Mouse (Mus musculus): ENCODE measurements around the gene Kbtbd12. TPM values are rescaled to one million over a fixed set of nuclear protein-coding genes. Genes with fewer than 3 reads are reported as not detected.

Kbtbd12 gene
- polyA plus RNA-seq, 2 experiments, result 0.78 to 0.95 TPM

DNA sequence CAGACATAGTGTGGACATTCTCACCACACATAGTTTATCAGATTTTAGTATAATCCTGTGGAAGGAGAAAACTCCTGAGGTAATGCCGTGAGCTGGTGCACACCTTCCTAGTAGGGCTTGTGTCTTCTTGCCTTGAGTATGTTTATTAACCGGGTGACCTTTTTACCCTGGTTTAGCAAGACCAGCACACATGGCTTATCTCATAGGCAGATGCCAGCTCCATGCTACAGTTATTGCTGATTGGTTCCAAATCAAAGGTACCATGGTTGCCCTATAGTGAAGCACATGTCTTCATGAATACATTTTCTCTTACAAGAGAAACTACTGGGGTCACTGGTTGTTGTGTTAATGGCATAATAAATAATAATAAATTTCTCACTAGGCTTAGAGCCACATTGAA lies 38.1 kb upstream of the Kbtbd12 start:
- 80% methylated on average over 2 of the region's 2 CpGs for WGBS
- Histone ChIP-seq H3K4me2 (replicated peaks; ENCODE audit: low read depth, low read length, severe bottlenecking) (no peak overlapping the region), H3K4me3 (replicated peaks; ENCODE audit: low read length) (no peak overlapping the region), H3K4me1 (ENCODE audit: control insufficient read depth, insufficient read depth, low read length) (no peaks in the 10 kb centered on the region), H3K9ac (ENCODE audit: low read depth, low read length, severe bottlenecking) (no peak overlapping the region), H3K36me3 (ENCODE audit: control insufficient read depth, insufficient read depth, low read length) (no peaks in the 10 kb centered on the region), H3K27me3 (ENCODE audit: control insufficient read depth, insufficient read depth, low read length) (no peaks in the 10 kb centered on the region), H3K27ac (replicated peaks; ENCODE audit: low read depth, low read length) (no peak overlapping the region), H3K9me3 (ENCODE audit: control insufficient read depth, low read length) (no peaks in the 10 kb centered on the region)
- ATAC-seq (ENCODE audit: low FRiP score, low read depth) (no peak), DNase-seq (ENCODE audit: low spot score) (no peak)
- TF ChIP-seq POLR2A (IDR thresholded peaks at IDR 0.05; ENCODE audit: borderline replicate concordance, extremely low read depth, insufficient read depth, insufficient read length), result no peak

DNA sequence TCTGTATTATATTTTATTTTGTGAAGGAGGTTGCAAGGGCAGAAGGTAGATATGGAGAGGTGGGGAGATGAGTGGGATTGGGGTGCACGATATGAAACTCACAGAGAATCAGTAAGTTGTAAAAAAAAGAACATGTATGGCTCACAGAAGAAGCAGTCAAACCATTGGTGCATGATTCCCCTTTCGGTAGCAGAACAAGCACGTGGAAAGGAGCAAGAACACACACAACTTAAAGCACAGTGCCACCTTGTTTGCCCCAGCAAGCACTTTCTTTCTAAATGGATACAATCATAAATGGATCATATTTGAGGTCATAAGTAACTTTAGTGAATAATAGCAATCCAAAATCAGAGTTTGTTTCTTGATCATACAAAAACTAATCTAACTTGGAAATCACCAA lies 24.5 kb upstream of the Kbtbd12 start:
- TF ChIP-seq POLR2A (IDR thresholded peaks at IDR 0.05; ENCODE audit: borderline replicate concordance, extremely low read depth, insufficient read depth, insufficient read length), result no peak
- H3K27ac ChIP-seq (replicated peaks; ENCODE audit: low read depth, low read length), result no peak overlapping the region
- no peak for DNase-seq (ENCODE audit: low spot score)

DNA sequence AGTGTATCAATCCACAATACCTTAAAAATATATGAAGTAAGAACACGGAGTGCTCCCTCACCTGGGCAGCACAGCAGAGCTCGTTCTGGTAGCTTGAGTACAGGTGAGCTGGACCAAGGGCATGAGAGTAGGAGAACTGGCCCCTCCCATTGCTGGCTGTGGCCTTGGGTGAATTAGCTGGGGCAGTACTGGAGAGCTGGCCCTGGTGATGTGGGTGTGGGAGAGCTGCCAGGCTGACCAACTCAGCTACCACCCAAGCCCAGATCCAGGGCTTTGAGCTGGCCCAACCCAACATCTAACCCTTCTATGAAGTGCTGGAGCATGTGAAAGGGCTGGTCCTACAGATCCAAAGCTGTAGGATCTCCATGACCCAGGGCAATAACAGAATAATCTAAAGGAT lies 23.9 kb upstream of the Kbtbd12 start:
- Histone ChIP-seq H3K27me3 (ENCODE audit: control insufficient read depth, insufficient read depth, low read length) (no peaks in the 10 kb centered on the region), H3K9me3 (ENCODE audit: control insufficient read depth, low read length) (no peaks in the 10 kb centered on the region), H3K4me3 (replicated peaks; ENCODE audit: low read length) (no peak overlapping the region), H3K9ac (ENCODE audit: low read depth, low read length, severe bottlenecking) (no peak overlapping the region), H3K4me1 (ENCODE audit: control insufficient read depth, insufficient read depth, low read length) (no peaks in the 10 kb centered on the region), H3K36me3 (ENCODE audit: control insufficient read depth, insufficient read depth, low read length) (no peaks in the 10 kb centered on the region), H3K27ac (replicated peaks; ENCODE audit: low read depth, low read length) (no peak overlapping the region), H3K4me2 (replicated peaks; ENCODE audit: low read depth, low read length, severe bottlenecking) (no peak overlapping the region)
- WGBS, result 82% methylated on average over 2 of the region's 2 CpGs
- DNase-seq (ENCODE audit: low spot score), result no peak
- no peak for ATAC-seq (ENCODE audit: low FRiP score, low read depth)
- TF ChIP-seq POLR2A (IDR thresholded peaks at IDR 0.05; ENCODE audit: borderline replicate concordance, extremely low read depth, insufficient read depth, insufficient read length), result no peak

More for the DNA sequence above, 24.5 kb upstream of the Kbtbd12 start:
- Histone ChIP-seq H3K4me3 (replicated peaks; ENCODE audit: low read length) (no peak overlapping the region), H3K4me1 (ENCODE audit: control insufficient read depth, insufficient read depth, low read length) (no peaks in the 10 kb centered on the region), H3K4me2 (replicated peaks; ENCODE audit: low read depth, low read length, severe bottlenecking) (no peak overlapping the region), H3K9ac (ENCODE audit: low read depth, low read length, severe bottlenecking) (no peak overlapping the region), H3K36me3 (ENCODE audit: control insufficient read depth, insufficient read depth, low read length) (no peaks in the 10 kb centered on the region), H3K9me3 (ENCODE audit: control insufficient read depth, low read length) (no peaks in the 10 kb centered on the region), H3K27me3 (ENCODE audit: control insufficient read depth, insufficient read depth, low read length) (no peaks in the 10 kb centered on the region)
- 80% methylated on average over 3 of the region's 3 CpGs for WGBS
- no peak for ATAC-seq (ENCODE audit: low FRiP score, low read depth)

DNA sequence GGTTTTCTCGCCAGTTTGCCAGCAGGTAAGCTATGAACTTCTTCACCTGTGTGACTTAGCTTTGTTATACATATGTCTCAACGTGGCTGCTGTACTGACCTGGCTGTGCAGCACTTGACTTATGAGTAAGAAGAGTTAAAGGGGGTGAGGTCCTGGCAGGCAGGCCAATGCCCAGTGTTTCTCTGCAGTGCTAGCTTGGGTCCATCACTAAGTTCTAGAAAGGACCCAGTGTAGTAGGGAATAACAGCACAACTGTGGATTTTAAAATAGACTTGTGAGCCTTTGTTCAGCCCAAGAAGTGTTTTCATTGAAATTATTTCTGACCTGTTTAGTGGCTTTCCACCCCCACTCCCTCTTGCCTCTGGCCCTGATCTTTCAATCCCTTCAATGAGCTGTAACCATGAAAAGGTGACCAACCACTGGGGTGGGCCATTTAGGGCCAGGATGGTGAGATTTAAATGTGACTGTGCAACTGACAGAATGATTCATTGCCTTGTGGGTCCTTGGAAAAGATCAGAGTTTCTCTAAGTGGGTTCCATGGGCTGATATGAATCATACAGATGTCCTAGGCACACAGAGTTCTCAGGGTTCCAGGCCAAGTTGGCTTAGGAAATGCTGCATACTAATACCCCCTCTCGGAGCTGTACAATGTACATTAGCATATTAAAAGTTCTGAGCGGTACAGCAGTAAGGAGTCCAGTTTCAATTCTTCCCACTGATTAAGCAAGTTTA lies 10.0 kb upstream of the Kbtbd12 start:
- H3K27me3 ChIP-seq (ENCODE audit: control insufficient read depth, insufficient read depth, low read length), result no peaks in the 10 kb centered on the region
- TF ChIP-seq POLR2A (IDR thresholded peaks at IDR 0.05; ENCODE audit: borderline replicate concordance, extremely low read depth, insufficient read depth, insufficient read length), result no peak
- H3K4me1 ChIP-seq (ENCODE audit: control insufficient read depth, insufficient read depth, low read length), result no peaks in the 10 kb centered on the region
- H3K9ac ChIP-seq (ENCODE audit: low read depth, low read length, severe bottlenecking), result no peak overlapping the region
- no peak overlapping the region for H3K4me3 ChIP-seq (replicated peaks; ENCODE audit: low read length)
- no peaks in the 10 kb centered on the region for H3K36me3 ChIP-seq (ENCODE audit: control insufficient read depth, insufficient read depth, low read length)
- 71% methylated on average over 4 of the region's 4 CpGs for WGBS
- H3K9me3 ChIP-seq (ENCODE audit: control insufficient read depth, low read length), result no peaks in the 10 kb centered on the region
- no peak overlapping the region for H3K27ac ChIP-seq (replicated peaks; ENCODE audit: low read depth, low read length)
- no peak for DNase-seq (ENCODE audit: low spot score)
- no peak for ATAC-seq (ENCODE audit: low FRiP score, low read depth)
- no peak overlapping the region for H3K4me2 ChIP-seq (replicated peaks; ENCODE audit: low read depth, low read length, severe bottlenecking)

GRCm38 (mm10) chr6:88644786-88645185 lies 7.0 kb upstream of the Kbtbd12 start:
- ATAC-seq (ENCODE audit: low FRiP score, low read depth) (no peak), DNase-seq (ENCODE audit: low spot score) (no peak)
- no peak overlapping the region for H3K9ac ChIP-seq (ENCODE audit: low read depth, low read length, severe bottlenecking)
- H3K4me3 ChIP-seq (replicated peaks; ENCODE audit: low read length), result no peak overlapping the region
- 84% methylated on average over 4 of the region's 4 CpGs for WGBS
- H3K9me3 ChIP-seq (ENCODE audit: control insufficient read depth, low read length), result no peaks in the 10 kb centered on the region
- H3K4me1 ChIP-seq (ENCODE audit: control insufficient read depth, insufficient read depth, low read length), result no peaks in the 10 kb centered on the region
- H3K27ac ChIP-seq (replicated peaks; ENCODE audit: low read depth, low read length), result no peak overlapping the region
- no peaks in the 10 kb centered on the region for H3K36me3 ChIP-seq (ENCODE audit: control insufficient read depth, insufficient read depth, low read length)
- TF ChIP-seq POLR2A (IDR thresholded peaks at IDR 0.05; ENCODE audit: borderline replicate concordance, extremely low read depth, insufficient read depth, insufficient read length), result no peak
- no peaks in the 10 kb centered on the region for H3K27me3 ChIP-seq (ENCODE audit: control insufficient read depth, insufficient read depth, low read length)
- no peak overlapping the region for H3K4me2 ChIP-seq (replicated peaks; ENCODE audit: low read depth, low read length, severe bottlenecking)

Data from limb, embryonic 14.5 days (tissue).